Mouse (Mus musculus) olfactory bulb, adult 2 months (tissue): ENCODE results near the gene Anks1b.

Source experiments
- CTCF ChIP-seq: fragments of 200-500 bp; IDR thresholded peaks from 2 replicates; pipeline ENCODE4 v1.5.1; 2012; ENCODE audit warnings: low read depth, mild to moderate bottlenecking, low read length, moderate library complexity; ENCODE audit not compliant: insufficient read depth
- POLR2A ChIP-seq: fragments of 200-500 bp; IDR thresholded peaks from 2 replicates; pipeline ENCODE4 v1.6.1; 2012; ENCODE audit warnings: mild to moderate bottlenecking, low read depth, low read length, moderate library complexity; ENCODE audit not compliant: insufficient read depth

DNA sequence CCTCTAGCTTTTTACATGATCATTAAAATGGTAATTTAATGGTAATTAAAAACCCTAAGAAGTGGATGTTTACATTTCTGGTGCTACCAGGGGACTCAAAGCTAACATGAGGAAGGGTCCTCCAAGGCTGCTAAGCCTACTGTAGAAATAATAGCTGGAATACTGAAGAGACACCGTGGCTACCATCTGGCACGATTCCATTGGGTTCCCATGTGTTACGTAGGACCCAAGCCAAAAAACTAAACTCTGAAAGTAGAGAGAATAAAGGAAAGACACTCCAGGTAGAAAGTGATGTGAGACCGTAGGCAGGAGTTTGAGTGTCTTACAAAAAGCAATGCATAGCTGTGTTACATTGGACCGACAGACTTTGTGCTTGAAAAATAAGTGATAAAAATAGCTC is 317.1 kb downstream of the Anks1b start:
- TF ChIP-seq CTCF (no peak), POLR2A (no peak)
